Mouse (Mus musculus): ENCODE results near the gene Stra6.

The Stra6 gene

GRCm38 (mm10) chr9:58174818-58175251 is 111.2 kb downstream of the Stra6 start:
- peak in 1 of 2 experiments; percentile 57 for DNase-seq (ENCODE audit: low spot score in 2 of 2)

DNA sequence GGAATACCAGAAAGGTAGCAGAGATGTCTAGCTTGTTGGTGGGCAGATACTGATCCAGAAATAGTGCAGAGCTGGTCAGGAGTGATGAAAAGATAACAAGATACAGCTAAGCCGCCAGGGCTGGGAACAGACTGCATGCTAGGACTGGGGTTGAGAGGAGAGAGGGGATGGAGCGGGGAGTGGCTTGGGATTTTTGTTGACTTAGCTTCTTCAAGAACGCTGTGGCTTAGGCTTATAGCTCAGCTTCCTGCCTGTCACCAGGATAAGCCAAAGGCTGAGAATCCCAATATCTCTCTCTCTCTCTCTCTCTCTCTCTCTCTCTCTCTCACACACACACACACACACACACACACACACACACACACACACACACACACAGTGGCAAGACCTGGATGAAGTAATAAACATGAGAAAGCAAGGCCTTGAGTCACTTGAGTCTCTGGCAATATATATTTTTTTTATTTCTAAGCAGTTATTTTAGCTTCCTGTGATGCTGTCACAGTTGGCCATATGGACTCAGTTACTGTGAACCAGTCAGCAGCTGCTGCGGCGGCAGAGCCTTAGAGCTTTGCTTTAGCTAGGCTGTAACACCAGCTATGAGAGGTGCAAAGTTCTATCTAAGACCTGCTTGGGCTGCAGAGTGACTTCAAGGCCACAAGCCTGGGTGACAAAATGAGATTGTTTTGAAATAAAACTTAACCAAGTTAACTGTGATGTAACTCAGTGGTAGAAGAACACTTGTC is 112.3 kb downstream of the Stra6 start:
- DNase-seq (ENCODE audit: low spot score in 2 of 2), result peak in 1 of 2 experiments; percentile 67

DNA sequence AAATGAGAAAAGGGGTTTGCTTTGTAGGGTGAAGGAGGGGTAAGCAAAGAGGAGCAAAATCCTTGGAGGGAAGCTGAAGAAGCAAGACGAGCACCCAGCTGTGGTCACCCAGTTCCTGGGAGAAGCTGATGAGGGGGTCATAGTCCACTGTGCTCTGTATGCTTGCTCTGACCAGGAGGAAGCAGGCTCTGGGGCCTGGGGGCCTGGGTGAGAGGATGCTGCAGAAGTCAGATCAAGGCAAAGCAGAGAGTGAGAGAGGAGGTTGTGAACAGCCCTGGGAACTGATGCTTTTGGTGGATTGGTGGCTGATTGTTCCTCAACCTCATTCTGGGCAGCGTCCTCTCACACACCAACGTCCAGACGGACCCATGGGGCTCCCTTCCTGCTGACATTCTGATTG is 113.6 kb downstream of the Stra6 start:
- no peak for DNase-seq (ENCODE audit: low spot score in 2 of 2)

DNA sequence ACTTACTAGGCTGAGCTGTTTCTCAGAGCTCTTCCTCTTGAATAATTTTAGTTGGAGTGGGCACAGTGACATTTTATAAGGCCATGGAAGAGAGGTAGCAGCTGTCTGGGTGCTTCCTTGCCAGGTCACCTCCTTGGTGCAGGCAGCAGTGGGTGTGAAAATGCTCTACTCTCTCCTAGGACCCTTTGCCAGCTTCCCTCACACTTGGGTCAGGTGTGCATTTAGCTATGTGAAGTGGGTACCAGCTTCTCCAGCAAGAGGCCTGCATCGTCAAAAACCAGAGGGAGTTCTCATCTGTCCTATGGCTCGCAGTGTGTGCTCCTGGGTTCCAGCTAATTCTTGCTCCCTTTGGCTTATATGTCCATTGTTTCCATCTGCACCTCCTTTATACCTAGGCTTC is 115.8 kb downstream of the Stra6 start:
- DNase-seq (ENCODE audit: low spot score in 2 of 2), result no peak

- no peak for DNase-seq (ENCODE audit: low spot score in 2 of 2)
These were observed 120.9 kb downstream of the Stra6 start for GRCm38 (mm10) chr9:58184456-58184855.

DNA sequence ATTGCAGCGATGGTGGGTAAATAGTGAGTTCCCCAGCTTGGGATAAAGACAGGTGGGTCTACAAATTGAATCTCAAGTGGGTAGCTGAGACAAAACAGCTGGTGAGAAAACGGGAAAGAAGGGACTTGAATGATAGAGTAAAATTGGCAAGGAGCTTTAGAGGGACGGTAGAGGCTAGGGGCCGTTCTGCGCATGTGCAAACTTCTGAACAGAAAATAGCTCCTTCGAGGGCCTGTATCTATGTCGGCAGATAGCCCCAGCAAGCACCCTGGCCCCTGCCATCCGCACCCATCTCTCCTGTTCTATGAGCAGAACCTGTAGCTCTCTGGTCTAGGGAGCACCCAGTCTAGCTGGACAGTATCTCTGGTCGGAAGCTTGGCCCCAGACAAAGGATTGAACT is 130.6 kb downstream of the Stra6 start:
- no peak for DNase-seq (ENCODE audit: low spot score in 2 of 2)

GRCm38 (mm10) chr9:58195671-58196070 is 132.1 kb downstream of the Stra6 start:
- no peak for DNase-seq (ENCODE audit: low spot score in 2 of 2)

- no peak for DNase-seq (ENCODE audit: low spot score in 2 of 2)
These were observed 132.6 kb downstream of the Stra6 start for GRCm38 (mm10) chr9:58196141-58196540.

- no peak for DNase-seq (ENCODE audit: low spot score in 2 of 2)
These were observed 133.3 kb downstream of the Stra6 start for GRCm38 (mm10) chr9:58196610-58197567.

- peak in 1 of 2 experiments; percentile 64 for DNase-seq (ENCODE audit: low spot score in 2 of 2)
These were observed 134.5 kb downstream of the Stra6 start for GRCm38 (mm10) chr9:58197781-58198701.

GRCm38 (mm10) chr9:58198801-58199371 is 135.3 kb downstream of the Stra6 start:
- peak in 1 of 2 experiments; percentile 42 for DNase-seq (ENCODE audit: low spot score in 2 of 2)

DNA sequence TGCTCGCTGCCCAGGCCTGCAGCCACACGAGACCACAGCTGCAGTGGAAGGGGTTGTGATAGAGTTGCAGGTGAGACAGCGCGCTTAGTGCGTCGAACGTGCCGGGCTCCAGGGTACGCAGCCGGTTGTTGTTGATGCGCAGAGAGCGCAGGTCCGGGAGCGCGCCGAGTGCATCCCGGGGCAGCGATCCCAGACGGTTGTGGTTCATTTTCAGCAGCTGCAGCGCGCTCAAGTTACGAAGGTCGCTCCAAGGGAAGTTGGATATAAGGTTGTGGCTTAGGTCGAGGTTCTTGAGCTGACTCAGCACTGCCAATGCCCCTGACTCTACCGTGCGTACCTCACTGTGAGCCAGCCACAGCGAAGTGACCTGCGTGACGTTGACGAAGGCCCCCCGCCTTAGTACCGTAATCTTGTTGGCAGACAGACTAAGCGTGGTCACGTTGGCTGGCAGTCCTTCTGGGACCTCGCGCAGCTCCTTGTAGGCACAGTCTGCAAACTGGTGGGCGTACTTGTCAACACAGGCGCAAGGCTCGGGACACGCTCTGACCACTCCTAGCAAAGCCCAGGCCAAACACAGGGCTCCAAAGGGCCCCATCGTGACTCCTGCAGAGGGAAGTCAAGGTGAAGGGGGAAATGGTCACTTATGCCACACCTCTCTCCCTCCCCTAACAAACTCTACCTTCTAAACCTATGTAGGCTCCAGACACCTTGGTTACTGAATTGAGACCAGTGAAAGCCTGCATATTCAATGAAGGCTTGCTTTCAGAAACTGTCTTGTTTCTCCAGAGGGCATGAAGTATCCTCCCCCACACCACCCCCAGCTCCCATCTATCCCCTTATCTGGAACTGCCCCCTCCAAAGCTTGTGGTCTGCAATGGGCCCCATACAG is 136.0 kb downstream of the Stra6 start:
- peak in 1 of 2 experiments; percentile 40 for DNase-seq (ENCODE audit: low spot score in 2 of 2)

DNA sequence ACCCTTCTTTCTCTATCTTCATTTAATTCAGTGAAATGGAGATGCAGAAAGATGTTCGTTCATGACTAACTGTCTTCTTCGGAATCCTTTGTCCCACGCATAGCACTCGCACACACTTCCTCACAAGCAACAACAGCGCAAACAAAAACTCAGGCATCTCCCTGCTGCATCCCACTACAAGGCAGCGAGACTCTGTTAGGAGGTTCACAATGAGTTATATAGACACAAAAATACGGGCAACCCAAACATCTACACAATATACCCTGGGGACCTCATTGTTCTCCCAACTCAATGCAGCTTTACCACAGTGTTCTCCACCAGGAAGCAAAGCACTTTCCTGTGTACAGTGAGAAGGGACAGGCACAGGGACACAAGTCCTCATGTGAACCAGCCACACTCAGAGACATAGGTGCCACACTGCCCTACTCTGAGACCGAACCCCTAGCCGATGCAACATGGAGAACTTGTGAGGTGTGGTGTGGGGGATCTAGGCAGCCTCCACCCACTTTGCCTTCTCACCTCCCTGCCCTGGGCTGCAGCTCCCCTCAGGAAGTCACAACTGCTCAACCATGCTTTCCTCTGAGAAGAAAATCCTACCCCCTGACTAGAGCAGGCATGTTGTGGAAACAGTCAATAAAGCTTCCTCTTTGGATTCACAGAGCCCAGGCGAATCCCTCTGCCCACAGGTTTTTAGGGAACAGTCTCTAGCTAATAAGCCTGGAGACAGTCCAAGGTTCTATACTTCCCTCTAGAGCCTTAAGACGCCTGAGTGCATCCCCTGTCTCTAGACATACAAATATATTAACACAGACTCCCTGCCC is 136.9 kb downstream of the Stra6 start:
- peak in 1 of 2 experiments; percentile 33 for DNase-seq (ENCODE audit: low spot score in 2 of 2)

- peak in 1 of 2 experiments; percentile 60 for DNase-seq (ENCODE audit: low spot score in 2 of 2)
These were observed 137.7 kb downstream of the Stra6 start for GRCm38 (mm10) chr9:58201091-58201842.

DNA sequence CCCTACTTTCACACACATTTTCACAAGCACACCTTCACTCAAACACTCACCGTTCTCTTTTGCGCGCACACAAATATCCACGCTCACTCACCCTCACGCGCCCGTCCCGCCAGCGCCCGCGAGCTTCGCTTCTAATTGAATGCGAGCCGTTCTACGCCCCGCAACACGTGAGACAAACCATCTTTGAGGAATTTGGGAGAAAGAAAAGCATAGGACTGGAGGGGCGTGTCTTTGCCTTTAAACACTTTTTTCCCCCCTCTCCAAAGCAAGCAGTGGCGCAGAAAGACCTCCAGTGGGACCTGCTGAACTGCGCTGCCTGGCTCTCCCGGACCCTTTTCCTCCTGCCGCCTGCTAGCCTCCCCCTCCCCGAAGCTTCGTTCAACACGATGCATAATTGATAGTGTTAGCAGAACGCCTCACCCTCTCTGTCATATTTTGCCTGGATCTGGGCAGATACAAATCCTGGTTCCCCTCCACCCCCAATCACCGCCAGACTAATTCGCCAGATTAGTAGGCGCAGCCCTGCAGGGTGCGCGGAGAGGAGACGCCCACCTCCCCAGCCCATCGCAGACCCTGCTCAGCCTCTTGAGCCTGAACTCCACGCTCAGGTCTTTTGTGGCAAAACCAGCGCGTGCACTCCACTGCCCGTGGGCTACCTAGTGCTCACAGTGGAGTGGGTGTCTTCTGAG is 138.4 kb downstream of the Stra6 start:
- DNase-seq (ENCODE audit: low spot score in 2 of 2), result peak in 1 of 2 experiments; percentile 39

DNA sequence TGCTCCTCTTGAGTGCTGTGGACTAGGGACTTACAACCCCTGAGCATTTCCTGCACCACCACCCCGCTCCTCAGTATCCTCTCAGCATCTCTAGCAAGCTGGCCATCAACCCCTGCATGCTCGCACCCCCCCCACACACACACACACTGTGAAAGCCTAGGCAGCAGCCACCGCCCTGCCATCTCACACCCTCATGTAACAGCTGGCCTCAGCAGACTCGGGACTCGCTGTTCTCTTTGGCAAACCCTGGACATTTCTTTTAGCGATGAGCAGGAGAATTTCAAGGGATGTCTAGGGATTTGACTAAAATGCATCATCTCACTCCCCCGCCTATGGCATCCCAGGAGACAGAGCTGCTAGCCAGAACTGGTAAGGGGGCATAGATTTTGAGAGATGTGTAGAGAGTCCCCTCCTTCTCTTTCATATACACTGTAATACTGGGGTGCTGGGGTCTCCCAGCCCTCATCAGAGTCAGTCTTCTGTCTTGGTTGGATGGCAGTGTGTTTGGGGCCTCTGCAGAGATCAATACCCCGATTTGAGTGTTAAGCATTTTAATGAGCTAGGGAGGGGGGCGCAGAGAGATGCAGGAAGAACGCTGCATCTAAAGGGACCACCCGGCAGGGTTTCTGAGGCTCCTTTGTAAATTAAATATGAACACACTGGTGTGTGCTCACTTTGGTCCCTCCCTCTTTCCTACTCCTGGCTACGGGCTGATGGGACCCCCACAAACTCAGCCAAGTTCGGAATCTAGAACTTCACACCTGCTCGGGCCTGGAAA is 139.3 kb downstream of the Stra6 start:
- DNase-seq (ENCODE audit: low spot score in 2 of 2), result peak in 1 of 2 experiments; percentile 76

Data from left cerebral cortex, adult 9 months (tissue).